Mouse (Mus musculus): ENCODE measurements around the gene Tubgcp5.
"Not testable (repeated sequence)": the region's sequence is repeated elsewhere in the genome, so short reads cannot be mapped to it uniquely, and the experiment has no call there.

DNA sequence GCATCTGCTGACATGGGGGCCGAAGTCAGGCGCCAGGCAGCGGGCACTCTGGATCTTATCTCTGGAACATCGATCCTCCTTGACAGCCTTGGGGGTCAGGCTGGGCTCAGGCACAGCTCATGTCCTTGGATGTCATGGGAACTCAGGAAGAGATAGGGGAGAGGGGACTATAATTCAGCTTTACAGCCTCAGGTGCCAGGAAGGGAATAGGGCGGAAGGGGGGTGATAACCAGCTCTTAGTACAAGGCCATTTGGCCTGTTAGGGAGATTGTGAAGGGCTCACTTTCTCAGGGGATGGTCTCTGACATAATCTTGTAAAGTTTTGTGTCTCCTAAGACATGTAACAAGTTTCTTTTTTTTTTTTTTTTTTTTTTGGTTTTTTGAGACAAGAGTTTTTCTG is 3.4 kb upstream of the Tubgcp5 start:
- not testable (repeated sequence) for TF ChIP-seq CTCF (conservative IDR thresholded peaks at IDR 0.05 in 1 of 2, IDR thresholded peaks at IDR 0.05 in 1 of 2; ENCODE audit: low read depth in 2 of 2, low read length in 2 of 2); SMC3 (IDR thresholded peaks at IDR 0.05; ENCODE audit: low read depth, low read length); ZNF384 (IDR thresholded peaks at IDR 0.05; ENCODE audit: low read depth, low read length); EP300 (IDR thresholded peaks at IDR 0.05; ENCODE audit: low read length); TCF12 (IDR thresholded peaks at IDR 0.05; ENCODE audit: low read depth, low read length); POLR2A (IDR thresholded peaks at IDR 0.05; ENCODE audit: low read depth, low read length); E2F4 (IDR thresholded peaks at IDR 0.05; ENCODE audit: insufficient replicate concordance, low read depth, low read length); JUND (conservative IDR thresholded peaks at IDR 0.05; ENCODE audit: low read depth, low read length); TBP (conservative IDR thresholded peaks at IDR 0.05; ENCODE audit: low read depth, low read length); SIN3A (IDR thresholded peaks at IDR 0.05; ENCODE audit: low read length); MAZ (IDR thresholded peaks at IDR 0.05; ENCODE audit: low read depth, low read length); ETS1 (conservative IDR thresholded peaks at IDR 0.05; ENCODE audit: low read depth, low read length)

Measured in CH12.LX (cell line).